ENCODE assay signal across 7 mouse cellular contexts in the genomic region with DNA sequence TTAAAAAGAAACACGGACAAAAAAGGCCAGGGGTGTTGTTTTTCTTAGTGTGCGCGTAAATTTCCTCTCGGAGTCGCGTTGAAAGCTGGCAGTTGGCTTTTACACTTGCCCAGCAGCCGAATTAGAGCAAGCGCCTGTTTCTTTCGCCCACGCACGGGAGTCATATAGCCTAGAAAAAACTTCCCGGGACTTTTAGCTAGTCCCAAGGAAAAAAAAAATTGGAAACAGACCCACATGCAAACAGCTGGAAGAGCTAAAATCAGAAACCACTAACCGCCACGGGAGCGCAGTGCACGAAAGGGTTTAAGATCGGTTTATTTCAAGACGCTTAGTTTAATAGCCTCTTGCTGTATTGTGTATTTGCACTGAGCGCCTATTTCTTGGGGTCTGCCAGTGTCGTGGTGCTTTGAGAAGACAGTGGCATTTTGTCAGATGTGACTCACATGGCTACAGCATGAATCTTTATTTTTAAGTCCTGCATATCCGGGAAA. TPM values are rescaled to one million over a fixed set of nuclear protein-coding genes. Genes with fewer than 3 reads are reported as not detected.
DNase-seq lines count a peak whose midpoint lies in the region; ATAC-seq and TF ChIP-seq lines count a peak whose summit lies in the region.

No protein-coding gene starts in this region.

- peak overlapping the region; percentile 87 for H3K4me3 ChIP-seq in testis, adult 2 months (ENCODE audit: control insufficient read depth, low read depth, low read length)
- peak overlapping the region; percentile 69 for H3K4me3 ChIP-seq in forebrain, embryonic 14.5 days (ENCODE audit: low read depth, low read length)
- peak overlapping the region; percentile 72 for H3K4me3 ChIP-seq in liver, embryonic 16.5 days (ENCODE audit: low read depth, low read length)
- H3K4me3 ChIP-seq in stomach, embryonic 15.5 days (replicated peaks) = peak overlapping the region; percentile 80

- no peak for TF ChIP-seq POLR2A in testis, adult 2 months (IDR thresholded peaks at IDR 0.05; ENCODE audit: control insufficient read depth, low read depth, low read length)

- WGBS in forebrain, embryonic 14.5 days = 5% methylated on average over 21 of the region's 21 CpGs
- WGBS in liver, embryonic 16.5 days (ENCODE audit: insufficient replicate concordance) = 8% methylated on average over 21 of the region's 21 CpGs
- WGBS in stomach, embryonic 15.5 days = 2% methylated on average over 21 of the region's 21 CpGs

- no peak overlapping the region for H3K27ac ChIP-seq in testis, adult 2 months (ENCODE audit: control insufficient read depth, insufficient read depth, low read depth, low read length)
- H3K27ac ChIP-seq in forebrain, embryonic 14.5 days (ENCODE audit: low read depth, low read length) = no peak overlapping the region
- no peak overlapping the region for H3K27ac ChIP-seq in liver, embryonic 16.5 days (ENCODE audit: low read length)
- H3K27ac ChIP-seq in stomach, embryonic 15.5 days = peak overlapping the region; percentile 84

- H3K4me1 ChIP-seq in testis, adult 2 months (ENCODE audit: control insufficient read depth, insufficient read depth, low read length) = peaks cover 5% of the 10 kb centered on the region
- no peaks in the 10 kb centered on the region for H3K4me1 ChIP-seq in forebrain, embryonic 14.5 days (ENCODE audit: control insufficient read depth, insufficient read depth, low read length)
- H3K4me1 ChIP-seq in liver, embryonic 16.5 days (ENCODE audit: control insufficient read depth, low read depth, low read length) = peaks cover 3% of the 10 kb centered on the region
- H3K4me1 ChIP-seq in stomach, embryonic 15.5 days = no peaks in the 10 kb centered on the region

- DNase-seq in testis, postnatal 10 days (ENCODE audit: low spot score) = no peak
- peak; percentile 31 for DNase-seq in forebrain, embryonic 14.5 days (ENCODE audit: low spot score)
- peak; percentile 2 for DNase-seq in induced T-regulatory cell, adult 2 months (ENCODE audit: low read depth)
- DNase-seq in urinary bladder, postnatal 10 days (ENCODE audit: low spot score) = no peak

- H3K27me3 ChIP-seq in testis, adult 2 months (ENCODE audit: control insufficient read depth, insufficient read depth, low read length) = no peaks in the 10 kb centered on the region
- H3K27me3 ChIP-seq in forebrain, embryonic 14.5 days (replicated peaks; ENCODE audit: control insufficient read depth, insufficient read depth, low read length) = peaks cover 4% of the 10 kb centered on the region; the same call in 1 of the 2 replicates
- H3K27me3 ChIP-seq in liver, embryonic 16.5 days (ENCODE audit: control insufficient read depth, insufficient read depth, low read depth, low read length) = peaks cover 32% of the 10 kb centered on the region
- no peaks in the 10 kb centered on the region for H3K27me3 ChIP-seq in stomach, embryonic 15.5 days (replicated peaks)

- no peak overlapping the region; the same call in 1 of the 2 replicates for H3K9ac ChIP-seq in forebrain, embryonic 14.5 days (ENCODE audit: low read length)
- peak overlapping the region; percentile 71 for H3K9ac ChIP-seq in liver, embryonic 16.5 days (ENCODE audit: low read depth, low read length)
- H3K9ac ChIP-seq in stomach, embryonic 15.5 days = peak overlapping the region; percentile 78; the same call in 1 of the 2 replicates

- peak overlapping the region; percentile 95 for H3K4me2 ChIP-seq in forebrain, embryonic 14.5 days (ENCODE audit: low read length)
- peak overlapping the region; percentile 99 for H3K4me2 ChIP-seq in liver, embryonic 16.5 days (ENCODE audit: low read depth, low read length)
- peak overlapping the region; percentile 94 for H3K4me2 ChIP-seq in stomach, embryonic 15.5 days

- TF ChIP-seq CTCF in testis, adult 2 months (IDR thresholded peaks at IDR 0.05; ENCODE audit: control insufficient read depth, insufficient read depth, insufficient replicate concordance, low read depth, low read length) = no peak

- no peaks in the 10 kb centered on the region for H3K9me3 ChIP-seq in forebrain, embryonic 14.5 days (replicated peaks; ENCODE audit: control insufficient read depth, low read length)
- H3K9me3 ChIP-seq in liver, embryonic 16.5 days (replicated peaks; ENCODE audit: control insufficient read depth, low read length) = no peaks in the 10 kb centered on the region
- H3K9me3 ChIP-seq in stomach, embryonic 15.5 days = no peaks in the 10 kb centered on the region

- no peak for ATAC-seq in forebrain, embryonic 14.5 days
- no peak for ATAC-seq in liver, embryonic 16.5 days (ENCODE audit: low read depth)
- ATAC-seq in stomach, embryonic 15.5 days (ENCODE audit: insufficient read depth, low FRiP score, low read depth) = no peak

- H3K36me3 ChIP-seq in testis, adult 2 months (ENCODE audit: control insufficient read depth, insufficient read depth, low read length) = no peaks in the 10 kb centered on the region
- H3K36me3 ChIP-seq in forebrain, embryonic 14.5 days (ENCODE audit: control insufficient read depth, insufficient read depth, low read length) = no peaks in the 10 kb centered on the region
- H3K36me3 ChIP-seq in liver, embryonic 16.5 days (ENCODE audit: control insufficient read depth, insufficient read depth) = no peaks in the 10 kb centered on the region
- H3K36me3 ChIP-seq in stomach, embryonic 15.5 days = no peaks in the 10 kb centered on the region

RNA-seq across cellular contexts. Expression of gene Klf5, which starts 1.3 kb away (rescaled TPM):
- 15.4 and 16.5 TPM in 2 replicates for polyA plus RNA-seq in testis, adult 2 months (2012; rRNA removed)
- polyA plus RNA-seq in forebrain, embryonic 14.5 days (2014; fragmentation: Nextera tagmentation; extraction: Ambion mirVana) = 2.3 and 3.7 TPM in 2 replicates
- polyA plus RNA-seq in liver, embryonic 16.5 days (2015; fragmentation: Nextera tagmentation; extraction: Ambion mirVana) = 2.0 and 2.4 TPM in 2 replicates
- polyA plus RNA-seq in stomach, embryonic 15.5 days (2015; fragmentation: Nextera tagmentation; extraction: Ambion mirVana) = 91.2 and 104 TPM in 2 replicates

Comparison
In these comparisons a context has a peak if more than half of its experiments do, and no peak if none do; other contexts are left out.
1. DNase-seq: peak in forebrain, embryonic 14.5 days (single experiment) and induced T-regulatory cell, adult 2 months (single experiment); none in testis, postnatal 10 days (single experiment) and urinary bladder, postnatal 10 days (single experiment).
2. Peak in every context shown above with its lines, with median percentiles within 50 percentile points of each other: H3K4me3 ChIP-seq and H3K4me2 ChIP-seq.